Mouse (Mus musculus) forebrain, embryonic 11.5 days (tissue): ENCODE measurements around the gene Olfr1438-ps1. TPM values are rescaled to one million over a fixed set of nuclear protein-coding genes. Genes with fewer than 3 reads are reported as not detected.
"Not testable (repeated sequence)": the region's sequence is repeated elsewhere in the genome, so short reads cannot be mapped to it uniquely, and the experiment has no call there.

Source experiments
- ATAC-seq: fragments of 200-750 bp; cut with Nextera tagmentation; replicated peaks from 2 replicates; pipeline ENCODE4 v1.8.0; 2017; ENCODE audit warnings: moderate TSS enrichment; ENCODE audit not compliant: low FRiP score
- DNase-seq: peaks from one replicate; pipeline ENCODE4 v3.0.0-alpha.2; 2017; ENCODE audit warnings: low spot score
- H3K27ac ChIP-seq: fragments of 300-500 bp; sonication (generic); 2 replicates; pipeline ENCODE4 v1.5.1; 2014; ENCODE audit warnings: low read depth, low read length
- H3K27me3 ChIP-seq: fragments of 300-500 bp; sonication (generic); 2 replicates; pipeline ENCODE4 v1.6.1; 2014; ENCODE audit warnings: mild to moderate bottlenecking, low read length, mixed read lengths; ENCODE audit not compliant: control insufficient read depth, insufficient read depth
- H3K36me3 ChIP-seq: fragments of 300-500 bp; sonication (generic); 2 replicates; pipeline ENCODE4 v1.6.1; 2014; ENCODE audit warnings: mild to moderate bottlenecking, low read length, moderate library complexity, mixed read lengths; ENCODE audit not compliant: control insufficient read depth, insufficient read depth
- H3K4me1 ChIP-seq: fragments of 300-500 bp; sonication (generic); replicated peaks from 2 replicates; pipeline ENCODE4 v1.6.1; 2014; ENCODE audit warnings: low read length, mixed read lengths; ENCODE audit not compliant: control insufficient read depth, insufficient read depth
- H3K4me2 ChIP-seq: fragments of 300-500 bp; sonication (generic); 2 replicates; pipeline ENCODE4 v1.6.1; 2014; ENCODE audit warnings: low read depth, mild to moderate bottlenecking, low read length, moderate library complexity, mixed read lengths; ENCODE audit not compliant: severe bottlenecking
- H3K4me3 ChIP-seq: fragments of 300-500 bp; sonication (generic); 2 replicates; pipeline ENCODE4 v1.5.1; 2014; ENCODE audit warnings: low read depth, low read length
- H3K9ac ChIP-seq: fragments of 300-500 bp; sonication (generic); 2 replicates; pipeline ENCODE4 v1.6.1; 2014; ENCODE audit warnings: low read length
- H3K9me3 ChIP-seq: fragments of 300-500 bp; sonication (generic); 2 replicates; pipeline ENCODE4 v1.6.1; 2016; ENCODE audit warnings: low read length, mixed read lengths; ENCODE audit not compliant: control insufficient read depth
- WGBS: fragments of 180-500 bp; shearing (Covaris S2); extraction: QIAGEN DNeasy Blood & Tissue Kit; methylation state at CpG from one replicate; pipeline ENCODE4 v1.1.7; 2014; 5-methylcytosine and 5-hydroxymethylcytosine counted together
- polyA plus RNA-seq: library from polyadenylated mRNA; unstranded; fragments of >200 nt; fragmentation: Nextera tagmentation; extraction: Ambion mirVana; gene quantifications from 2 replicates; pipeline ENCODE4 v1.2.1, GENCODE M21; 2014

Gene Olfr1438-ps1
- not detected in 2 replicates for polyA plus RNA-seq

DNA sequence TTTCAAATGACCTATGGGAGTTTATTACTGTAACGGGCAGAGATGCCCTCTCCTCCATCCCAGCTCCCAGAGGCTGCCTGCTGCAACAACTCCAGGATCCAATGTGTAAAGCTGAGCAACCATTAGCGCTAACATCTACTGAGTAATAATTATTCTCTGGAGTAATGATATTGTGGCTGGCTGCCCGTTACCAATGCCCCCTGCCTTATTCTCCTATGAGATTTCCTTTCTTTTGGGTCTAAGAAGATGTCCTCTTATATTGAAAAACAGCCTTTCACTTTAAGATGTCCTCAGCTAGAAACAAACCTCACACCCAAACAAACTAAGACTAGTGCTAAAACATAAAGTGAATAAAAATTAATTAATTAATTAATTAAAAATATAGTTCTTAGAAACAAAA lies at the start of gene Olfr1438-ps1:
Gene Olfr1438-ps1, minus strand, starts transcription at position 101 of the 400 bp plus-strand sequence.
- no peak for DNase-seq
- no peak within 1 kb of the TSS for H3K4me2 ChIP-seq
- no peak within 1 kb of the TSS for H3K9ac ChIP-seq
- ATAC-seq: no peak
- no peak within 1 kb of the TSS for H3K4me3 ChIP-seq
- H3K9me3 ChIP-seq: no peaks in the 10 kb centered on the region
- H3K36me3 ChIP-seq: no peaks in the 10 kb centered on the region
- WGBS: 87% methylated on average over 3 of the region's 3 CpGs
- H3K4me1 ChIP-seq: no peaks in the 10 kb centered on the region
- H3K27ac ChIP-seq: no peak within 1 kb of the TSS
- no peaks in the 10 kb centered on the region for H3K27me3 ChIP-seq

DNA sequence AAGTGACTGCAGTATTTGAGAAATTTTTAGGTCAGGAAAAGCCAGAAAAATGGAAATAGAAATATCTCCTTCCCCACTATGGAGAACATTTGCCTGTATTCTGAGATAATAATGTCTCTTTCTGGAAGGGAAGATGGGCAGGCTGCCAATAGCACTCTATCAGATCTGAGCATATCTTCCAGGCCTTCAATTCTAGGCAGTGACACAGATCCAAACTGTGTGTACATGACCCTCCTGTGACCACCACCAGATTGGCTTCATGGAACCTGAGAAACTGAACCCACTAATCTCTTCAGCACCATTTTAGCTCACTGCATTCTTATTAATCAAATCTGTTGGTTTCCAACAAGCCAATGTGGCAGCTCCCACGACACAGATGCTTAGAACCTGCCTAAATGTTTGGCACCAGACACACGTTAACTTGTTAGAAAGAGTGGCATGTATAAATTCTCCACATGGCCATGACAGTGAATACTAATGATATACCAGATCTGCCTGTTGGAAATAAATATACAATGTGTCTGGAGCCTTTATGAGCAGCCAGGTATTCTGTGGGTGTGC lies 38.8 kb upstream of the Olfr1438-ps1 start:
- H3K27ac ChIP-seq: no peak overlapping the region
- H3K4me3 ChIP-seq: no peak overlapping the region
- ATAC-seq: no peak
- 77% methylated on average over 2 of the region's 2 CpGs for WGBS
- no peaks in the 10 kb centered on the region for H3K9me3 ChIP-seq
- H3K36me3 ChIP-seq: no peaks in the 10 kb centered on the region
- H3K4me2 ChIP-seq: no peak overlapping the region
- no peak overlapping the region for H3K9ac ChIP-seq
- DNase-seq: no peak
- no peaks in the 10 kb centered on the region for H3K4me1 ChIP-seq
- H3K27me3 ChIP-seq: no peaks in the 10 kb centered on the region

DNA sequence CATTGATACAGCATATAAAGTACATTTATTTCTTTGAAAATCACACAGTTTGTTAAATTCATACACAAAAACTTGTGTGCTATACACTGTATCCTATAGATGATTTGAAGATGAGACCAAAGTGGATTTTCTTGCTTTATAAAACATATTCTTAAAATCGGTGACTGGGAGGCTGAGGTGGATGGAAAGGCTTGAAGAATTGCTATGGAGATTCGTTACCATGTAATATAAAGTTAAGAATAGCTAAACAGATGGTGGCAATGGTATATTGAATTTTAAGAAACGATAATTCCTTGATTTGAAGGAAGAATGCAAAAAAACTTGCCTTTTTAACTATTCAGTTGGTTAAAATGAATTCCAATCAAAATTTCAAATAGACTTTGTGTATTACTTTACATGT lies 37.3 kb upstream of the Olfr1438-ps1 start:
- Histone ChIP-seq H3K27ac (no peak overlapping the region), H3K9ac (no peak overlapping the region), H3K27me3 (no peaks in the 10 kb centered on the region), H3K36me3 (no peaks in the 10 kb centered on the region), H3K9me3 (no peaks in the 10 kb centered on the region), H3K4me1 (no peaks in the 10 kb centered on the region), H3K4me2 (no peak overlapping the region), H3K4me3 (no peak overlapping the region)
- DNase-seq: no peak
- WGBS: 83% methylated on average over 3 of the region's 3 CpGs
- no peak for ATAC-seq

DNA sequence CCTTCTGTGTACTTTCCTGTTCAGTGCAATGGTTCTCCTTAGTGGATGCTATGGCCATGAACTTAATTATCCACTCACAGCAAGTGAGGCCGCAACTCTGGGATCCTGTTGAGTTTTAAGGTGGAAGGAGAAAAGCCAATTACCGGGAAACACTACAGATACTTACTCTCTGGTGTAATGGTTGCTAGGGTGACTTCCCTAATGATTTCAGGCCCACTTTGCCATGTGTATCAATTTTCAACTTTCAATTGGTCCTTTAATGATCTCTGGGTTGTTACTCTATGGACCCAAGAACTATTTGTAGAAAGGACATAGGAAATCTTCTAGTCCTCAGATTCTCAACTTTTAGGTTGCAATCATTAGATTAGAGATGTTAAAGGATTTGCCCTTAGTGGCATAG lies 10.7 kb downstream of the Olfr1438-ps1 start, which contains the start of gene Olfr1437:
Gene Olfr1437, minus strand, starts transcription at position 101 of the 400 bp plus-strand sequence.
- H3K4me1 ChIP-seq: no peaks in the 10 kb centered on the region
- 87% methylated on average over 2 of the region's 2 CpGs for WGBS
- no peak within 1 kb of the TSS for H3K4me2 ChIP-seq
- no peak within 1 kb of the TSS for H3K27ac ChIP-seq
- DNase-seq (no peak), ATAC-seq (no peak)
- H3K9ac ChIP-seq: no peak within 1 kb of the TSS
- H3K9me3 ChIP-seq: no peaks in the 10 kb centered on the region
- no peak within 1 kb of the TSS for H3K4me3 ChIP-seq
- no peaks in the 10 kb centered on the region for H3K27me3 ChIP-seq
- H3K36me3 ChIP-seq: no peaks in the 10 kb centered on the region

DNA sequence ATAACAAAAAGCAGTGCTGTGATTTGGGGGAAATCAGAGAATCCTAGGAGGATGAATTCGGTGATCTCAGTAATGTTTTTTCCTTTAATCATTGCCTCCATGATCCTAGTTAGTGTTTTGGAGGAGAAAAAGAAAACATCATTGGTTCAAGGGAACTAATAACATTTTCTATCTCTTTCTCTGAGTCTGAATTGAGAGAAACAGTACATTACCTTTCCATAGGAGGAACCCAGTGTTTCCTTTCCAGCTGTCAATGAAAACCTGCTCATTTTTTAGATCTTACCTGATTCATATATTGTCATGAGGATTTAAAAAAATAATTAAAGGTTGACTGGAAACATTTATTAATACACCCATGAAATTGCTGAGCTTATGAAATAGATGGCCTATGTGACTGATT lies 36.7 kb downstream of the Olfr1438-ps1 start, which contains the start of gene Olfr1436:
Gene Olfr1436, minus strand, starts transcription at position 101 of the 400 bp plus-strand sequence.
- H3K9ac ChIP-seq, H3K4me1 ChIP-seq, H3K27me3 ChIP-seq, H3K27ac ChIP-seq, DNase-seq, H3K4me3 ChIP-seq, H3K36me3 ChIP-seq, ATAC-seq, H3K4me2 ChIP-seq, H3K9me3 ChIP-seq: not testable (repeated sequence)
- 83% methylated on average over 1 of the region's 1 CpGs for WGBS

DNA sequence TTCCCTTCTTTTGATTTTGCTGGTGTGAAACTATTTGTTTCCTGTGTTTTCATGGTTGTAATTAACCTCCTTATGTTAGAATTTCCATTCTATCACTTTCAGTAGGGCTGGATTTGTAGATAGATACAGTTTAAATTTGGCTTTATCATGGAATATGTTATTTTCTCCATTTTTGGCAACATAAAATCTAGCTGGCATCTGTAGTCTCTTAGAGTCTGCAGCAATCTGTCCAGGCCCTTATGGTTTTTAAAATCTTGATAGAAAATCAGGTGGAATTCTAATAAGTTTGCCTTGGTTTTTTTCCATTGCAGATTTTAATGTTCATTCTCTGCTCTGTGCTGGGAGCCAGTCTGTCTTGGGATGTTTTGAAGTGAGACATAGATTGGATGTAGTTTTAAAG lies 42.7 kb downstream of the Olfr1438-ps1 start:
- H3K4me2 ChIP-seq: no peak overlapping the region
- H3K9ac ChIP-seq: no peak overlapping the region
- H3K27ac ChIP-seq: no peak overlapping the region
- ATAC-seq (no peak), DNase-seq (no peak)
- H3K4me3 ChIP-seq: no peak overlapping the region
- no peaks in the 10 kb centered on the region for H3K27me3 ChIP-seq
- no peaks in the 10 kb centered on the region for H3K4me1 ChIP-seq
- H3K36me3 ChIP-seq: no peaks in the 10 kb centered on the region
- H3K9me3 ChIP-seq: no peaks in the 10 kb centered on the region

DNA sequence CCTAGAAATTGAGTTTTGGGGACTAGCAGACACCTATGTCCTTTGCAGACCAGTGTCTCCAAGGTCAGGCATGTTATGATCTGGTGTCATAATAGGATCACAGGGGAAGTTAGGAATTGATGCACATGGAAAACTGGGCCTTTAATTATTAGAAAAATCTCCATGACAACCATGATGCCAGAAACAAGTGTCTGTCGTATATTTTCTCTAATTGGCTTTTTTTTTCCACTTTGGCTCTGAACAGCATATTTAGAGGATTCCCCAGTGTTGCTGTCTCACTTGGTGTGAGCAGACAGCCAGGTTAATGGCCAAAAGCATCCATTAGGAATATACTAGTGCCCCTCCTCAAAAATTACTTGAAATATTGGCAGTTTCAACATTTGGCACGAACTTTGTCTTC lies 56.2 kb downstream of the Olfr1438-ps1 start, which contains the start of gene Olfr1434:
Gene Olfr1434, plus strand, starts transcription at position 301 of the 400 bp plus-strand sequence.
- no peak for ATAC-seq
- WGBS: 77% methylated on average over 2 of the region's 2 CpGs
- H3K4me2 ChIP-seq: no peak within 1 kb of the TSS

More for the DNA sequence above, 56.2 kb downstream of the Olfr1438-ps1 start, which contains the start of gene Olfr1434:
- no peak within 1 kb of the TSS for H3K9ac ChIP-seq
- H3K4me1 ChIP-seq: no peaks in the 10 kb centered on the region
- DNase-seq: no peak
- H3K27ac ChIP-seq: no peak within 1 kb of the TSS
- H3K27me3 ChIP-seq: no peaks in the 10 kb centered on the region
- H3K9me3 ChIP-seq: no peaks in the 10 kb centered on the region
- no peak within 1 kb of the TSS for H3K4me3 ChIP-seq
- no peaks in the 10 kb centered on the region for H3K36me3 ChIP-seq
